Mouse (Mus musculus): ENCODE results near the gene C130074G19Rik.

C130074G19Rik gene

GRCm38 (mm10) chr1:184872069-184872819 is 10.8 kb downstream of the C130074G19Rik start:
- DNase-seq, result no peak

GRCm38 (mm10) chr1:184871506-184871905 is 11.5 kb downstream of the C130074G19Rik start:
- DNase-seq, result peak; percentile 26

GRCm38 (mm10) chr1:184870646-184871385 is 12.2 kb downstream of the C130074G19Rik start:
- no peak for DNase-seq

- no peak for DNase-seq
These were observed 13.0 kb downstream of the C130074G19Rik start for GRCm38 (mm10) chr1:184869939-184870565.

- DNase-seq, result no peak
These were observed 15.3 kb downstream of the C130074G19Rik start for GRCm38 (mm10) chr1:184867640-184868120.

- DNase-seq, result no peak
These were observed 18.6 kb downstream of the C130074G19Rik start for GRCm38 (mm10) chr1:184864381-184864801.

- no peak for DNase-seq
These were observed 20.4 kb downstream of the C130074G19Rik start for GRCm38 (mm10) chr1:184862636-184863035.

- no peak for DNase-seq
These were observed 21.5 kb downstream of the C130074G19Rik start for GRCm38 (mm10) chr1:184861551-184861950.

GRCm38 (mm10) chr1:184860276-184860675 is 22.7 kb downstream of the C130074G19Rik start:
- no peak for DNase-seq

- DNase-seq, result no peak
These were observed 24.8 kb downstream of the C130074G19Rik start for GRCm38 (mm10) chr1:184858253-184858652.

GRCm38 (mm10) chr1:184857216-184857615 is 25.8 kb downstream of the C130074G19Rik start:
- no peak for DNase-seq

GRCm38 (mm10) chr1:184853922-184854321 is 29.1 kb downstream of the C130074G19Rik start:
- no peak for DNase-seq

GRCm38 (mm10) chr1:184853339-184853738 is 29.7 kb downstream of the C130074G19Rik start:
- DNase-seq, result peak; percentile 79

GRCm38 (mm10) chr1:184851741-184852618 is 31.0 kb downstream of the C130074G19Rik start:
- peak; percentile 89 for DNase-seq

GRCm38 (mm10) chr1:184851166-184851565 is 31.9 kb downstream of the C130074G19Rik start:
- DNase-seq, result no peak

- DNase-seq, result no peak
These were observed 36.0 kb downstream of the C130074G19Rik start for GRCm38 (mm10) chr1:184846973-184847372.

- no peak for DNase-seq
These were observed 36.8 kb downstream of the C130074G19Rik start, which contains the start of gene Marc2 for GRCm38 (mm10) chr1:184846092-184846750. Marc2 (minus strand) TSS chr1:184846451.

- DNase-seq, result peak; percentile 90
These were observed 37.6 kb downstream of the C130074G19Rik start for GRCm38 (mm10) chr1:184845111-184846071.

- DNase-seq, result peak; percentile 23
These were observed 38.5 kb downstream of the C130074G19Rik start for GRCm38 (mm10) chr1:184844326-184845066.

- no peak for DNase-seq
These were observed 45.4 kb downstream of the C130074G19Rik start for GRCm38 (mm10) chr1:184837649-184838048.

Data from embryo, embryonic 11 days (tissue).